Mouse (Mus musculus) limb, embryonic 14.5 days (tissue): ENCODE results near the gene Smarce1. TPM values are rescaled to one million over a fixed set of nuclear protein-coding genes. Genes with fewer than 3 reads are reported as not detected.
"Not testable (repeated sequence)": the region's sequence is repeated elsewhere in the genome, so short reads cannot be mapped to it uniquely, and the experiment has no call there.

Experiments used
- ATAC-seq: fragments of 200-750 bp; cut with Nextera tagmentation; 2 replicates; pipeline ENCODE4 v1.8.0; 2017; ENCODE audit warnings: low read depth, moderate number of reproducible peaks, moderate TSS enrichment; ENCODE audit not compliant: low FRiP score
- DNase-seq: peaks from one replicate; pipeline ENCODE4 v3.0.0-alpha.2; 2015; ENCODE audit warnings: low spot score
- H3K27ac ChIP-seq: fragments of 300-500 bp; sonication (generic); replicated peaks from 2 replicates; pipeline ENCODE4 v1.5.1; 2014; ENCODE audit warnings: low read depth, mild to moderate bottlenecking, low read length, moderate library complexity, mixed read lengths
- H3K27me3 ChIP-seq: fragments of 300-500 bp; sonication (generic); 2 replicates; pipeline ENCODE4 v1.6.1; 2014; ENCODE audit warnings: low read length, mixed read lengths; ENCODE audit not compliant: control insufficient read depth, insufficient read depth
- H3K36me3 ChIP-seq: fragments of 300-500 bp; sonication (generic); 2 replicates; pipeline ENCODE4 v1.6.1; 2014; ENCODE audit warnings: mild to moderate bottlenecking, low read length, moderate library complexity, mixed read lengths; ENCODE audit not compliant: control insufficient read depth, insufficient read depth
- H3K4me1 ChIP-seq: fragments of 300-500 bp; sonication (generic); 2 replicates; pipeline ENCODE4 v1.6.1; 2014; ENCODE audit warnings: antibody characterized with exemption, low read length, mixed read lengths; ENCODE audit not compliant: control insufficient read depth, insufficient read depth
- H3K4me2 ChIP-seq: fragments of 300-500 bp; sonication (generic); replicated peaks from 2 replicates; pipeline ENCODE4 v1.6.1; 2014; ENCODE audit warnings: low read depth, mild to moderate bottlenecking, low read length, moderate library complexity; ENCODE audit not compliant: severe bottlenecking
- H3K4me3 ChIP-seq: fragments of 300-500 bp; sonication (generic); replicated peaks from 2 replicates; pipeline ENCODE4 v1.5.1; 2014; ENCODE audit warnings: low read length
- H3K9ac ChIP-seq: fragments of 300-500 bp; sonication (generic); 2 replicates; pipeline ENCODE4 v1.6.1; 2014; ENCODE audit warnings: mild to moderate bottlenecking, low read depth, low read length, moderate library complexity; ENCODE audit not compliant: severe bottlenecking
- H3K9me3 ChIP-seq: fragments of 300-500 bp; sonication (generic); 2 replicates; pipeline ENCODE4 v1.6.1; 2016; ENCODE audit warnings: low read length; ENCODE audit not compliant: control insufficient read depth
- POLR2A ChIP-seq: fragments of 200-500 bp; IDR thresholded peaks from 2 replicates; pipeline ENCODE4 v1.8.0; 2012; ENCODE audit warnings: inconsistent platforms, mild to moderate bottlenecking, moderate library complexity, borderline replicate concordance; ENCODE audit not compliant: insufficient read depth, insufficient read length; ENCODE audit errors: extremely low read depth
- WGBS: fragments of 180-500 bp; shearing (Covaris S2); extraction: QIAGEN DNeasy Blood & Tissue Kit; methylation state at CpG from one replicate; pipeline ENCODE4 v1.1.7; 2014; 5-methylcytosine and 5-hydroxymethylcytosine counted together
- polyA plus RNA-seq, 2 experiments: library from polyadenylated mRNA; depleted of rRNA in 1 of 2; stranded (reverse) in 1 of 2; unstranded in 1 of 2; fragments of >200 nt; fragmentation: Nextera tagmentation in 1 of 2; extraction: Ambion mirVana in 1 of 2; gene quantifications; 2 replicates each; pipeline versions ENCODE4 v1.2.1 to v1.2.3; 2012 to 2014

Gene Smarce1
- polyA plus RNA-seq, 2 experiments, result 166 to 180 TPM

DNA sequence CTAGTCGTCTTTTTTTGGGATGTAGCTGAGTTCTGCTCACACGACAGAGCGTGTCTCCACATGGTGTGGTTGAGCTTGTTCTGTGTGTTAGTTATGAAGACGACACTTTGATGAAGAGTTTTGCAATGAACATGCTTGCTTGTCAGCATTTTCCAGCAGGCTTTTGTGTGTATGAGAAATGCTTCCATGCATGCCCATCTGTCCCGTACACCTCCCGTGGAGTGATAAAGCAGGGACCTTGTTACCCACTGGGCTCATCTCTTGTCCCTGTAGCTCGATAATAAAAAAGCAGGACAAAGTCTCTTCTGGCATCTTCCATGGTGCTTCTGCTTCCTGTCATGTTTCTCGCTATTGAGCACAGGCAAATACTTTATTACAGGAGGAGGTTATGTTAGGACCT lies 21.9 kb upstream of the Smarce1 start:
- no peaks in the 10 kb centered on the region for H3K36me3 ChIP-seq
- no peak overlapping the region for H3K4me3 ChIP-seq
- ATAC-seq (no peak), DNase-seq (no peak)
- 67% methylated on average over 8 of the region's 8 CpGs for WGBS
- H3K4me2 ChIP-seq, result no peak overlapping the region
- TF ChIP-seq POLR2A, result no peak
- no peaks in the 10 kb centered on the region for H3K9me3 ChIP-seq
- H3K4me1 ChIP-seq, result 0 out of 2 replicates have a peak, but pooled peaks cover 3% of the 10 kb centered on the region
- H3K27me3 ChIP-seq, result no peaks in the 10 kb centered on the region
- no peak overlapping the region for H3K9ac ChIP-seq
- no peak overlapping the region for H3K27ac ChIP-seq

- WGBS, result 67% methylated on average over 3 of the region's 3 CpGs
- no peak overlapping the region for H3K27ac ChIP-seq
- no peak for ATAC-seq
- no peak for TF ChIP-seq POLR2A
- H3K4me3 ChIP-seq, result no peak overlapping the region
- H3K9ac ChIP-seq, result no peak overlapping the region
- H3K4me2 ChIP-seq, result no peak overlapping the region
- no peak for DNase-seq
- no peaks in the 10 kb centered on the region for H3K9me3 ChIP-seq
- no peaks in the 10 kb centered on the region for H3K27me3 ChIP-seq
- H3K4me1 ChIP-seq, result 0 out of 2 replicates have a peak, but pooled peaks cover 3% of the 10 kb centered on the region
- no peaks in the 10 kb centered on the region for H3K36me3 ChIP-seq
Observed at GRCm38 (mm10) chr11:99250666-99251065, 19.8 kb upstream of the Smarce1 start.

DNA sequence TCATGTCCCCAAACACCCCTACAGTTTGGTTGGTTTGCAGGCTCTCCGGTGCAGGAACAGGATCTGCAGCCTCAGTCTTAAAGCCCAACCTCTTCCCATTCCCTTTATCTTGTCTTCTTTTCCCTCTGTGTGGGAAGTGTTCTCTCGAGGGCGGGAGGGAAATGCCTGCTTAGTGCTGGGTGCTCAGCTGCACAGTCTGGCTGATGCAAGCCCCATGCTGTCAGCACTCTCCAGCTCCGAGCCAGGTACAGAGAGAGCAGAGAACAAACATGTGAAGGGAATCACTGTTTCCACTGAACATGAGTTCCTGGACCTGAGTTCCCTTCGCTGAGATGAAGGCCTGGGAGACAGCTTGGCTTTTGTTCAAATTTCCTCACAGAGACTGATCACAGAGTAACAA lies 19.4 kb upstream of the Smarce1 start:
- Histone ChIP-seq H3K27me3 (no peaks in the 10 kb centered on the region), H3K9me3 (no peaks in the 10 kb centered on the region), H3K36me3 (no peaks in the 10 kb centered on the region), H3K27ac (no peak overlapping the region), H3K4me2 (no peak overlapping the region), H3K4me3 (no peak overlapping the region), H3K9ac (no peak overlapping the region), H3K4me1 (0 out of 2 replicates have a peak, but pooled peaks cover 3% of the 10 kb centered on the region)
- ATAC-seq (no peak), DNase-seq (peak; percentile 37)
- TF ChIP-seq POLR2A, result no peak
- 54% methylated on average over 5 of the region's 5 CpGs for WGBS

DNA sequence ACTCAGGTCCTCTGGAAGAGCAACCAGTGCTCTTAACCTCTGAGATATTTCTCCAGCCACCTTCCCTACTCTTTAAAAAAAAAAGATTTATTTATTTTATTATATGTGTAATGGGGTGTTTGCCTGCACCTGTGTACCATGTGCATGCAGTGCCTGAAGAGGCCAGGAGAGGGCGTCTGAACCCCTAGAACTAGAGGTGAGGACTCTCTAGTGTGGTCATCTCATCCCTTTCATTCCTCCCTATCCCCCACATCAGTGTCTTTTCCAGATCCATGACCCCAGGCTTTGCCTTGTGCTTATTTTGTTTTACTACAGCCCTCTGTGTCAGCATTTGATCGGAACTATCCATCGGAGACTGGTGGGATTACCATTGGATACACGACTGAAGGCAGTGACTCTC lies 18.3 kb upstream of the Smarce1 start:
- DNase-seq, result no peak
- no peak for TF ChIP-seq POLR2A

DNA sequence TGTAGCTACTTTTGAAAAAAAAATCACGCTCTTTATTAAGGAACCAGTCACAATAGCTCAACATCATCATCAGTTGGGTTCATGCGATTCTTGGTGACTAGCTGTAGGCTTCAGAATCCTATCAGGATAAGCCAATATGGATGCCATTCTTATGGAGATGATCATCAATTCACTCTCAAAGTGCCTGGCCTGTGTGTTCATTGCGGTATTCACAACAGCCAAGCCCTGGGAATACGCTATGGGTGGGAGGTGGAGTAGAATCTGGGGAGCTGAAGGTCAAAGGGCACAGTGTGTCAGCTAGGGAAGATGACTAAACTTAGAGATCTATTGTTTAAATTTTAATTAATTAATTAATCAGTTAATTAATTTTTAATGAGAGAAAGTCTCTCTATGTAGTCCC lies 17.1 kb upstream of the Smarce1 start:
- Histone ChIP-seq H3K27me3 (no peaks in the 10 kb centered on the region), H3K4me2 (no peak overlapping the region), H3K27ac (no peak overlapping the region), H3K9ac (no peak overlapping the region), H3K9me3 (no peaks in the 10 kb centered on the region), H3K4me1 (0 out of 2 replicates have a peak, but pooled peaks cover 3% of the 10 kb centered on the region), H3K4me3 (no peak overlapping the region), H3K36me3 (no peaks in the 10 kb centered on the region)
- TF ChIP-seq POLR2A, result no peak
- DNase-seq (no peak), ATAC-seq (no peak)
- 97% methylated on average over 4 of the region's 4 CpGs for WGBS

More for the DNA sequence above, 18.3 kb upstream of the Smarce1 start:
- Histone ChIP-seq H3K4me1 (0 out of 2 replicates have a peak, but pooled peaks cover 3% of the 10 kb centered on the region), H3K36me3 (no peaks in the 10 kb centered on the region), H3K27me3 (no peaks in the 10 kb centered on the region), H3K27ac (no peak overlapping the region), H3K4me3 (no peak overlapping the region), H3K4me2 (no peak overlapping the region), H3K9me3 (no peaks in the 10 kb centered on the region), H3K9ac (no peak overlapping the region)
- ATAC-seq, result no peak
- 60% methylated on average over 4 of the region's 4 CpGs for WGBS

- 45% methylated on average over 3 of the region's 3 CpGs for WGBS
- not testable (repeated sequence) for H3K4me1 ChIP-seq, H3K27ac ChIP-seq, H3K4me3 ChIP-seq, DNase-seq, H3K36me3 ChIP-seq, H3K4me2 ChIP-seq, H3K27me3 ChIP-seq, ATAC-seq, H3K9me3 ChIP-seq, H3K9ac ChIP-seq
Observed at GRCm38 (mm10) chr11:99244519-99244918, 13.7 kb upstream of the Smarce1 start.
